Mouse (Mus musculus) splenic B cell, adult 2 months (primary cell): ENCODE results near the gene Tspan31.

Experiments
- DNase-seq: peaks from one replicate; pipeline ENCODE4 v3.0.0-alpha.2; 2011; ENCODE audit warnings: low read depth, low spot score
- H3K27me3 ChIP-seq: 2 replicates; pipeline ENCODE4 v1.6.1; 2012; ENCODE audit warnings: mild to moderate bottlenecking, low read length, moderate library complexity, mixed read lengths; ENCODE audit not compliant: control insufficient read depth, poor library complexity, insufficient read depth, severe bottlenecking
- H3K36me3 ChIP-seq: 2 replicates; pipeline ENCODE4 v1.6.1; 2012; ENCODE audit warnings: mild to moderate bottlenecking, low read length, moderate library complexity, mixed read lengths; ENCODE audit not compliant: control insufficient read depth, poor library complexity, insufficient read depth, severe bottlenecking

Tspan31 gene

DNA sequence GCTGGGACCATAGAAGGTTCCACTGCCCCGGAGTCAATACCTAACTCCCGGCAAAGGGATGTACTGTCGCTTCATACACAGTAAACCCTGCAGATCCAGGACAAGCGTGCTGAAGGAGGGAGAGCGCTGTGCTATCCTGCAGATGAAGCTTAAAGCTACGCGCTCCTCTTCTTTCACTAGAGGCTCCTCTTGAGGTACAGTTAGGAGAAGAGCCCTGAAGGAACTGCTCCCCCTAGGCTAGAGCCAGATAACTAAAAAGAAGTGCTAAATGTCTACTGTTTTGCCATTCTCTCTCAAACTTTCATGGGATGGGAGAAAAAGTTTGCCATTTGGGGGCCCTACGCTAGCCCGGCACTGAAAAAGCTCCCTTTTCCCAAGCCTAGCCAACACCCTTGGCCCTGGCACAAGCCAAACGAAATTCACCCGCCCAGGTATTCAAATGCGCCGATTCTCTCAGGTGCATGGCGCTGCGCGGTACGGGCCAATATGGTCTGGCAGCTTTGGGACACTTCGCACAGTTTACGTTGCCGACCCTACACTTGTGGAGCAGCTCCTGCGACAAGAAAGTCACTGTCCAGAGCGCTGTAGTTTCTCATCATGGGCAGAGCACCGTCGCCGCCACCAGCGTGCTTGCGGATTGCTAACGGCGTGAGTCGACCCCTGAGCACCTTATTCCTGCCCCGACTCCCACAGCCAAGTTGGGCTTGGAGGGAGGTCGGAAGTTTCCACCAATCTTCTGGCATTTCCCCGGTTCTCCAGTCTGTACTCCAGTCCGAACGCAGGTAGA lies 21.3 kb downstream of the Tspan31 start:
- no peak for DNase-seq
- H3K27me3 ChIP-seq = no peaks in the 10 kb centered on the region; the same call in 1 of the 2 replicates
- H3K36me3 ChIP-seq = no peaks in the 10 kb centered on the region

DNA sequence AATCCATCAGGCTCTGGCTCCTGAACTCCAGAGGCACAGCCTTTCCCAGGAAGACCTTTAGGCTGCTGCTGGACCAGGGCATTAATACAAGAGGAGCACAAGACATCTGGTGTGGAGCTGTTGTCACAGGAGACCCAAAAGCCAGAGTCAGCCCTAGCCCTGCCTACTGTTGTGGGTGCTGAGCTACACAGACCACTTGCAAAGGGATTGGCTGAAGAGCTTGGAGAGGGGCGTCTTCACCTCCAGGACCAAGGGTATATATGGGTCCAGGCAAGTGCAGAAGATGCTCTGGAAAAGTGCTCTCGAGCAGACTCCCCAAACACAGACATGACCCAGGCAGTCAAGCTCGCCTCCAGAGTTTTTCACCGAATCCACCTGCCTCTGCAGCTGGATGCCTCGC lies 22.1 kb downstream of the Tspan31 start, which contains the start of gene Cyp27b1:
TSS of gene Cyp27b1 (plus strand) at position 297 of the 400 bp plus-strand sequence.
- Histone ChIP-seq H3K36me3 (no peaks in the 10 kb centered on the region), H3K27me3 (no peaks in the 10 kb centered on the region; the same call in 1 of the 2 replicates)
- DNase-seq = no peak

DNA sequence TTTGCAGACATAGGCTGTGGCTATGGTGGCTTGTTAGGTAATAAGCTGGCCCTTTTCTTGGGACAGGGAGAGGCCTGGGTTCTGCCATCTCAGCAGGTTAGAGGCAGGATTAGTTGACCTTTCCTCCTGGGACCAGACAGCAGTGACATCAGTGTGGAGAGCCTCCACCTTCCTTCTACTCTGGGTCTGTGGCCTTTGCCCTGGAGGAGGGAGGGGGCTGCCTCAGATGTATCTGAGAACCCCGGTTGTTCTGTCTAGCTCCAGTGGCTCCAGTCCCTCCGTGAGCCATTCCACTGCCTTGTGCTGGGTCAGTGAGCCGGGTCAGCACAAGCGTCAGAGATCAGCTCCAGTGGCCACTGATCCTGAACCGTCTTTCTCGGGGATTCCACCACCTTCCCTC lies 26.9 kb downstream of the Tspan31 start:
- no peak for DNase-seq
- Histone ChIP-seq H3K36me3 (no peaks in the 10 kb centered on the region), H3K27me3 (no peaks in the 10 kb centered on the region)

DNA sequence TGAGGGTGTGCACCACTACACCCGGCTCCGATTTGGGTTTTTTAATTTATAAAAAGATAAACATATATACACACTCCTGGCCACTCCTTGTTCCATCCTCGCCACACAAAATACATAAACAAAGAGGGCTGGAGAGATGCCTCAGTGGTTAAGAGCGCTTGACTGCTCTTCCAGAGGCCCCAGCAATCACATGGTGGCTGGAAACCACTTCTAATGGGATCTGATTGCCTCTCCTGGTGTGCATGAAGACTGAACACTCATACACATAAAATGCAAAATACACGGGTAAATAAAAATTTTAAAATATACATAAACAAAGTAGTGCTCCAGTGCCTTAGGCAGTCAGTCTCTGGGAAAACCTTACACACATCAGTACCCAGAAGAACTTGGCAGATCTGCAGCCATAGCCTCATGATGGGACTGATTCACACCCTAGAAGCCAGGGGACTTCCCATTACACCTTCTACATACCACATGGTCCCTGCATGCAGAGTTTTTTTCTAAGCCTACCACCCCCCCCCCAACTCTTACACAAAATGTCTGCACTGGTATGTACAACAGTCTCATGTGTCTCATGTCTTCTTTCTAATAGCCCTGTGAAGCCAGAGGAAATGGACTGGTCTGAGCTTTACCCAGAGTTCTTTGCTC lies 27.5 kb downstream of the Tspan31 start:
- DNase-seq = no peak
- H3K36me3 ChIP-seq = no peaks in the 10 kb centered on the region
- H3K27me3 ChIP-seq = no peaks in the 10 kb centered on the region

DNA sequence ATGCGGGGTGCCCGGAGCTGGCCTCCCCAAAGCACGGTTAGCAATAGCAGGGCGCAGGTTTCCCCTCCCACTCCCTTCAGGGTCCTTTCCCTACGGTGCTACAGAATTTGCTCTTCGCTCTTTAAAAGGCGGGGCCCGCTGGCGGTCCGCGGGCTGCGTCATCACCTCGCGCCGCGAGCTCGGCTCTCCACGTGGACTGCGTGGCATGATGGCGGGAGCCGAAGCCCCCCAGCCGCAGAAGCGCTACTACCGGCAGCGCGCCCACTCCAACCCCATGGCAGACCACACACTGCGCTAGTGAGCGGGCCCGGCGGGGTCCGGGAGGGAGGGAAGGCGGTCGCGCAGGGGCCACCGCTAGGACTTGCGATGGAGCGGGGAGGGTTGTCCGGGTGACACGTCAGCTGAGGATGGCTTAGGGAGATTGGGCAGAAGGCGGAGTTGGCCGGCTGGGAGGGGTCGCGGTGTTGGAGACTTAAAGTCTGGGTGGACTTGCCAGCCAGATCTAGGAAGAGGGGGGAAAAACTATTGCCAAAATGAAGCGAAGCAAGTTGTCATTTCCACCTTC lies 28.2 kb downstream of the Tspan31 start:
- peak; percentile 91 for DNase-seq
- H3K36me3 ChIP-seq = no peaks in the 10 kb centered on the region
- H3K27me3 ChIP-seq = no peaks in the 10 kb centered on the region

DNA sequence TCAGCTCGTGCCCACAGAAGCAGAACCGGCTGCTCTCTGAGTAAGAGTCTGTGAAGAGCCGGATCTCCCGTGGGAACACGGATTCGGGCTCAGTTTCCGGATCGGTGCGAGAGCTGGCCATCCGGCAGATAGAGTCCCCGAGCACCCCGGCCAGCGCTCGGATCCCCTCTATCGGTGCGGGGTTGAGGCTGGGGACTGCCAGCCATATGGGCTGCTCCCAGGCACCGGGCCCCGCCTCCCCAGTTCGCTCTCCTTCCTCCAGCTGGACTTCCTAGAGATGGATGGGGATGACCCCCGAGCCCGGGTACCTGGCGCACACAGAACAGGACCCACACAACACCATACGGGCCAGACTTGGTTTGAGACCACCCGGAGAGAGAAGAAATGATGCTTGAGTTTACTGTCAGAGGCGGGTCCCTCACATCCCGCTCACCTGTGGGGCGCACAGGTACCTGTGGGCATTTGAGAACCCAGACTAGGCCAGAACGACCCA lies 28.7 kb downstream of the Tspan31 start, which contains the start of the genes Mettl1 and Eef1akmt3:
TSS of gene Mettl1 (plus strand) at position 141 of the 493 bp plus-strand sequence.
TSS of gene Eef1akmt3 (minus strand) at position 240 of the 493 bp plus-strand sequence.
- H3K27me3 ChIP-seq = no peaks in the 10 kb centered on the region
- no peak for DNase-seq
- no peaks in the 10 kb centered on the region for H3K36me3 ChIP-seq

DNA sequence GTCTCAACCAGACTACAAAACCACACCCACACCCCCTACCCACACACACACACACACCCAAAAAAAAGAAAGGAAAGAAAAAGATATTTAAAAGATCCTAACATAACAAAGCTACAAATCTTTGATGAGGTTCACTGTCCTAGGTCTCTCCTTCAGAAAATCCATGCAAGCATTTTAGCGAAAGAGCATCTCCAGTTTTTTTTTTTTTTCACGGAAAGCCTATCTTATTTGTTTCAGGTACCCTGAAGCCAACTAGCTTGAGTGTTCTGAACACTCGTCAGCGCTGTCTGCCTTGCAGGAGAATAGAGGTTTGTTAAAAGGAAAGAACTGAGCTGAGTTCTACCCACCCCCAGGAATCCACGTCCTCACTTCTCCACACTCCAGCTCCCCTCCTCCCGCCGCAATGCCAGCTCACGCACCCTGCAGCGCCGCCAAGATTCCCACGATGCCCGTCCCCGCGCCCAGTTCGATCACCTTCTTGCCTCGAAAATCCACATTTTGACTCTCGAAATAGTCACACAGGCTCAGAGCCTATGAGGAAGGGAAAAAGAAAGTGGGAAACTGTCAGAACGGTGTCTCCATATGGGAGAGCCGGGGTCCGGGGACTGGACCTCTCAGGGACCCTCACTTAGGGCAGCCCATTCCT lies 29.4 kb downstream of the Tspan31 start:
- H3K36me3 ChIP-seq = no peaks in the 10 kb centered on the region
- no peak for DNase-seq
- no peaks in the 10 kb centered on the region for H3K27me3 ChIP-seq

DNA sequence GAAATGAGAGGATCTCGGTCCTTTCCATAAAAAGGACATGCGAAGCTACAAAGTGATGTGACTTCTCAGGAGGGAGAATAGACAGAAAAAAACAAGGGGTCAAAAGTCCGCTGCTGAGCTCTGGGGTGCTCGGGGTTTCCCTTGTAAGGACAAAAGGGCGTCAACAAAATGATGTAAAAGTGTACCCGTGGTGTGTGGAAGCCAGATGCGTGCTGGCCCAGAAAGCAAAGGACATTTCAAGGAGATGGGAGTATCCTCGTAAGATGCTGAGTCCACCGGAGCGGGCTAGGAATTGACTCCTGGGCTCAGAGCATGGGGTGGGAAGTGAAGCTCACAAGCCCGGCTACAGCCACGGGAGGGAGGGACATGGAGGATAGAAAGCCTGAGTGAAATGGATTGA lies 32.4 kb downstream of the Tspan31 start:
- DNase-seq = no peak
- Histone ChIP-seq H3K27me3 (no peaks in the 10 kb centered on the region), H3K36me3 (no peaks in the 10 kb centered on the region)

DNA sequence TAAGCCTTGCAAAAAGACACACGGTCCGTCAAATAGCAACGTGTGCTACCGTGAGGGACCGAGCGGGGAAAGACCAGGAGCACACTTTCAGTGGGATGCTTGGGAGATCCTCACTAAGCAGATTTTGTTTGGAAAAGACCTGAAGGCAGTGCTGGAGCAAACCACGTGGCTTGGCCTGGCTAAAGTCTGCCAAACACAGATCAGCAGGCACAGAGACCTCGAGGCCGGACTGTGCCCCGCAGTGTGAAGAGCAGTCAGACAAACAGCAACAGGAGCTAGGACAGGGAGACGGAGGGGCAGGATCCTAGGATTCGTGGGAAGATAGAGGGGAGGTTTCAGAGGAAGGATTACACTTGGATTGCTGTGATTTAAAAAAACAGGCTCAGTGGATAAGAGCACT lies 33.8 kb downstream of the Tspan31 start:
- no peak for DNase-seq
- no peaks in the 10 kb centered on the region for H3K27me3 ChIP-seq
- no peaks in the 10 kb centered on the region for H3K36me3 ChIP-seq

DNA sequence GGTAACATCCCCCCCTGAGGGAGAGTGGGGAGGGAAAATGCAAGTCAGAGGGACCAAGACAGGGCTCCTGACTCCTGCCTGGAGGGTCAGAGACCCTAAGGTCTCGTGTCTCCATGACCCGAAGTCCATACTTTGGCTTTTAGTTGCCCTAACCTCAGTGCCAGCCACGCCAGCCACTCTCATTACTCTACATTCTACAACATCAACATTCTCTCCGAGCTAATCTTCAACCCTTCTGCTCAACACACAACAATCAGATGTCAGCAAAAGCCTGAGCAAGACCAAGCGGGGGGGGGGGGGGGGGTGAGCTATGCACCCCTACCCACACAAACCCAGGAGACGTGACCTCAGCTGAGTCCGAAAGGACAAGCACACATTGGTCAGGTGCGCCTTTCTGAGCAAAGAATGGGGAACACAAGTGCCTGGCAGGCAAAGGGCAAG lies 36.7 kb downstream of the Tspan31 start:
- no peak for DNase-seq
- H3K36me3 ChIP-seq = no peaks in the 10 kb centered on the region
- H3K27me3 ChIP-seq = no peaks in the 10 kb centered on the region

DNA sequence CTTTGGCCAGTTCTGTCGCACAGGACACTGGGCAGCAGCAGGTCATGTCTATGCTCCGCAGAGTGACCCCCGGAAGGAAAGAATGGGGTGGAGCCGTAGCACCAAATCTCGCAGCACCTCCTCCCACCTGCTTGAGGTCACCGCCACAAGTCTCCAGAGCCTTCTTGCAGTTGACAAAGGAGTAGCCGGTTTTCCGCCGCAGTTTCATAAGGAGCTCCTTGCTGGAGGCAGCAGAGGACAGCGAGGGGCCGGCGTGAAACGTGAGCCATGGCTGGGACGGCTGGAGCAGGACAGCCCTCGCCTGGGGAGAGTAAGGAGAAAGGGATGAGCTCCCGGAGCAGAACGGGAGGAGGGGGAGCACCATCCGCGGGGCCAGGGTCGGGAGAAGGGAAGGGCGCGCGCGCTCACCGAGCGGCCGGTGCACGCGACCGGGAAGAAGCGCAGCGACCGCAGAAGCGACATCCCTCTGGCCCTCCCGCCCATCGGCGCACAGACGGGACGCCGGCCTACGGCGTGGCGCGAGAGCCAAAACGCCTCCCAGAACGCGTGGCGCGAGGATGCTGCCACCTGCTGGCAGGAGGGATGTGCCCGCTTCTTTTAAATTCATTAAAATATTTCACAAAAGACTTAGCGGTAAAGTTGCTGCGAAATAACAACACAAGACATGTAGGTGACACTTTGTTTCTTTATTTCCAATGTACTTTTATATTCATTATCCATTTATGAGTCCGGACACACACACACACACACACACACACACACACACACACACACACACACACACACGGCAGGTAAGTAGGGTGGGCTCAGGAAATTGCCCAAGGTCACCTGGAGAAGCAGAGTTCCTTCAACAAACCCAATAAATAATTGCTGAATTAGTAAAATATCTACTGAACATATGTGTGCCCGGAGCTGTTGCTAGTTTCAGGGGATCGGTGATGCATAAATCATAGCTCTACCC lies 39.4 kb downstream of the Tspan31 start, which contains the start of gene Tsfm:
TSS of gene Tsfm (minus strand) at position 505 of the 961 bp plus-strand sequence.
- Histone ChIP-seq H3K36me3 (no peaks in the 10 kb centered on the region), H3K27me3 (no peaks in the 10 kb centered on the region)
- peak; percentile 92 for DNase-seq

DNA sequence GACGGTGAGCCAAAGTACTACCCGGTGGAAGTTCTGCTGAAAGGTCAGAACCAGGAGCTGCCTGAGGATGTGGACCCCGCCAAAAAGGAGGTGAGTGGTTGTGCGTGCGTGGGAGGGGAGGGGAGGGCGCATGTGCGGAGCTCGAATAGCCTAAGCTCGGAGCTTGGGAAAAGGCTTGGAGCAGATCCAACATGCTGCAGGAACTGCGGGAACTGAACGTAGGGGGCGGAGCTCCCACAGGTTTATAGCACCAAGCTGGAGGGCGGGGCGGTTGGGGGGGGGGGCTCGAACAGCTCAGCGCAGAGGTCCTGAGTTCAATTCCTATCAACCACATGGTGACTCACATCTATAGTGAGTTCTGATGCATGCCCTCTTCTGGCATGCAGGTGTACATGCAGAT lies 51.6 kb downstream of the Tspan31 start:
- DNase-seq = no peak
- H3K27me3 ChIP-seq = no peaks in the 10 kb centered on the region

More for the DNA sequence above, 51.6 kb downstream of the Tspan31 start:
- H3K36me3 ChIP-seq = no peaks in the 10 kb centered on the region
